Mouse (Mus musculus): ENCODE data around the gene Grap. TPM values are rescaled to one million over a fixed set of nuclear protein-coding genes. Genes with fewer than 3 reads are reported as not detected.

Grap gene
- polyA plus RNA-seq, 1 experiment from 2014 or later, result 13.9 TPM

GRCm38 (mm10) chr11:61644576-61645326 is 8.3 kb upstream of the Grap start:
- 56% methylated on average over 11 of the region's 11 CpGs for WGBS
- H3K27me3 ChIP-seq (ENCODE audit: control insufficient read depth, insufficient read depth, low read length), result no peaks in the 10 kb centered on the region
- H3K27ac ChIP-seq (ENCODE audit: low read length), result peak overlapping the region; percentile 26; the same call in 1 of the 2 replicates
- H3K4me2 ChIP-seq (ENCODE audit: low read depth, low read length), result no peak overlapping the region
- ATAC-seq (replicated peaks; ENCODE audit: extremely low read depth, insufficient read depth, low FRiP score), result peak; percentile 50; the same call in 1 of the 2 replicates
- peaks cover 6% of the 10 kb centered on the region for H3K4me1 ChIP-seq (ENCODE audit: control insufficient read depth, insufficient read depth, low read length)
- H3K4me3 ChIP-seq (ENCODE audit: low read length), result no peak overlapping the region
- no peaks in the 10 kb centered on the region for H3K9me3 ChIP-seq (replicated peaks; ENCODE audit: control insufficient read depth, low read length)
- H3K36me3 ChIP-seq (ENCODE audit: control insufficient read depth, insufficient read depth), result no peaks in the 10 kb centered on the region
- no peak overlapping the region for H3K9ac ChIP-seq (ENCODE audit: low read length)

DNA sequence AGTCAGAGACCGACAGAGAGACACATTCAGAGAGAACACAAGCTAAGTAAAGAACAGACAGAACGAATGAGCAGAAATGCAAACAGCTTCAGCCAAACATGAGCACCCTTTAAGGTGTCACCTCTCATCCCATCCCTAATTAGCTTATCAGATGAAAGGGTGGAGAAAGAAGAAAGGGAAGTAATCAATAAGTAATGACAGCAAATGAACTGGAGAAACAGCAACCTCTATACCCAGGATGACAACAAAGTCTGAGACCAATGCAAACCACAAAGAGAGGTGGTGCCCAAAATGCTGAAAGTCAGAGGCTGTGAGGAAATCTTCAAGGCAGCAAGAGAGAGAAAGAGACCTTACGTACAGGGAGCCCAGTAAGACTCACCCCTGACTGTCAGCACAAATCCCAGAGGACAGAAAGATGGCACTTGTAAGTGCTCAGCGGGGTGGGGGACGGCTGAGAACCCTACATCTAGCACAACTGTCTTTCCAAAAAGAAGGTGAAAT is 7.7 kb upstream of the Grap start:
- H3K9ac ChIP-seq (ENCODE audit: low read length), result no peak overlapping the region
- ATAC-seq (replicated peaks; ENCODE audit: extremely low read depth, insufficient read depth, low FRiP score), result no peak
- no peak overlapping the region for H3K27ac ChIP-seq (ENCODE audit: low read length)
- peaks cover 6% of the 10 kb centered on the region for H3K4me1 ChIP-seq (ENCODE audit: control insufficient read depth, insufficient read depth, low read length)
- no peaks in the 10 kb centered on the region for H3K9me3 ChIP-seq (replicated peaks; ENCODE audit: control insufficient read depth, low read length)
- H3K4me3 ChIP-seq (ENCODE audit: low read length), result no peak overlapping the region
- H3K27me3 ChIP-seq (ENCODE audit: control insufficient read depth, insufficient read depth, low read length), result no peaks in the 10 kb centered on the region
- WGBS, result 78% methylated on average over 5 of the region's 5 CpGs
- H3K4me2 ChIP-seq (ENCODE audit: low read depth, low read length), result no peak overlapping the region
- no peaks in the 10 kb centered on the region for H3K36me3 ChIP-seq (ENCODE audit: control insufficient read depth, insufficient read depth)

GRCm38 (mm10) chr11:61646499-61647039 is 6.5 kb upstream of the Grap start:
- no peak overlapping the region for H3K4me2 ChIP-seq (ENCODE audit: low read depth, low read length)
- 73% methylated on average over 2 of the region's 2 CpGs for WGBS

GRCm38 (mm10) chr11:61647110-61647910 is 5.8 kb upstream of the Grap start:
- H3K4me1 ChIP-seq (ENCODE audit: control insufficient read depth, insufficient read depth, low read length), result peaks cover 6% of the 10 kb centered on the region
- no peak overlapping the region for H3K4me3 ChIP-seq (ENCODE audit: low read length)
- no peak for ATAC-seq (replicated peaks; ENCODE audit: extremely low read depth, insufficient read depth, low FRiP score)
- H3K36me3 ChIP-seq (ENCODE audit: control insufficient read depth, insufficient read depth), result no peaks in the 10 kb centered on the region
- H3K9me3 ChIP-seq (replicated peaks; ENCODE audit: control insufficient read depth, low read length), result no peaks in the 10 kb centered on the region
- H3K9ac ChIP-seq (ENCODE audit: low read length), result no peak overlapping the region
- no peak overlapping the region for H3K4me2 ChIP-seq (ENCODE audit: low read depth, low read length)
- WGBS, result 66% methylated on average over 10 of the region's 10 CpGs
- H3K27ac ChIP-seq (ENCODE audit: low read length), result no peak overlapping the region
- no peaks in the 10 kb centered on the region for H3K27me3 ChIP-seq (ENCODE audit: control insufficient read depth, insufficient read depth, low read length)

More at GRCm38 (mm10) chr11:61646499-61647039, 6.5 kb upstream of the Grap start:
- no peak overlapping the region for H3K27ac ChIP-seq (ENCODE audit: low read length)
- peaks cover 6% of the 10 kb centered on the region for H3K4me1 ChIP-seq (ENCODE audit: control insufficient read depth, insufficient read depth, low read length)
- H3K9ac ChIP-seq (ENCODE audit: low read length), result no peak overlapping the region
- no peaks in the 10 kb centered on the region for H3K27me3 ChIP-seq (ENCODE audit: control insufficient read depth, insufficient read depth, low read length)
- H3K9me3 ChIP-seq (replicated peaks; ENCODE audit: control insufficient read depth, low read length), result no peaks in the 10 kb centered on the region
- H3K4me3 ChIP-seq (ENCODE audit: low read length), result no peak overlapping the region
- no peak for ATAC-seq (replicated peaks; ENCODE audit: extremely low read depth, insufficient read depth, low FRiP score)
- no peaks in the 10 kb centered on the region for H3K36me3 ChIP-seq (ENCODE audit: control insufficient read depth, insufficient read depth)

DNA sequence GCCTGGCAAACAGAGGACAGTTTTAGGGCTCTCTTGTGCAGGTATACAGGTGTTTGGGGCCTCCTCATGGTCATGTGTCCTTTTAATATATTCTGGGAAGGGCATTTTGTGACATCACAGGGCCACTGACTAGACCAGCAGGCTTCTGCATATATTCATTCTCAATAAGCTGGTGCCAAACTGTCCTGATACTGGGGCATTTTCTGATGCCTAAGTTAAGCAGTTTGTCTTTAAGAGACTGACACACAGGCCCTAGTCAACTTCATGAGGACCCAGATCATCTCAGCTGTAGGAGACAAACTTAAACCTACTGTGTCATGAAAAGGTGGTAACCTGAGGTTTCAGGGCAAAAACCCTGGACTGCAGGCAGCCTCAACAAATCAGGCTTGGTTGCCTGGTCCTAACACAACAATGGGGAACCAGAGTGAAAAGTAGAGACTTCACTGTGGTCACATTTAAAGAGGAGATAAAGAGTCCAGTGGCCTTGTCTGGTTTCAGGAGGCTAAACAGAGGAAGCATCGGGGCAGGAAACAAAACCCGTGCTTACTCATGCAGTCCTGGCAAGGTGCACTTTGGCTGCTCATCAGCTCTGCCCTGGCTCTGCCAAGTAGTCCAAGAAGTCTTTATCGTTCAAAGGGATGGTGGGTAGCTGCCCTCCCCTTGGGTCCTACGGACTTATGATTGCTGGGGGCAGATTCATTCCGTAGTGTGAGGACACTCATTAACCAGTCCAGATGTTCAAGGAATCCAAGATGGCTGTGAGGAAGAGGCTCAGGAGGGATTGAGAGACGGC is 4.9 kb upstream of the Grap start:
- no peak for ATAC-seq (replicated peaks; ENCODE audit: extremely low read depth, insufficient read depth, low FRiP score)
- no peak overlapping the region for H3K4me2 ChIP-seq (ENCODE audit: low read depth, low read length)
- no peaks in the 10 kb centered on the region for H3K36me3 ChIP-seq (ENCODE audit: control insufficient read depth, insufficient read depth)
- no peaks in the 10 kb centered on the region for H3K27me3 ChIP-seq (ENCODE audit: control insufficient read depth, insufficient read depth, low read length)
- H3K4me3 ChIP-seq (ENCODE audit: low read length), result no peak overlapping the region
- H3K9me3 ChIP-seq (replicated peaks; ENCODE audit: control insufficient read depth, low read length), result no peaks in the 10 kb centered on the region
- no peak overlapping the region for H3K9ac ChIP-seq (ENCODE audit: low read length)
- H3K27ac ChIP-seq (ENCODE audit: low read length), result no peak overlapping the region
- H3K4me1 ChIP-seq (ENCODE audit: control insufficient read depth, insufficient read depth, low read length), result peaks cover 6% of the 10 kb centered on the region
- 58% methylated on average over 6 of the region's 6 CpGs for WGBS

DNA sequence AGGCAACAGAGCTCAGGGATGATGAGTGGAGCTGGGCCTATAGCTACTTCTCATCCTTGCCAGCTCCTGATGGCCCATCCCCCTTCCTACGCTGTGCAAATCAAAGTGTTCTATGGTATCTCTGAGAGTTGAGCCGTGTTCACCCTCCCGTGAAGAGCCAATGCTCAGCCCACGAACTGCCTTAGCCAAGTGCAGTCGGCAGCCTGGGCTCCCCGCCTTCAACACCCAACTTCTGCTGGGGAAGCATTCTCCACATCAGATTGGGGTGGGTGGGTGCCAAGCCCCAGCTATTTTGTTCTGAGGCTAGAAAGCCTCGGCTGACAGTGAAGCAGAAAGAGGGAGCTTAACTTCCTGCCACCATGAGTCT is 4.3 kb upstream of the Grap start:
- Histone ChIP-seq H3K36me3 (ENCODE audit: control insufficient read depth, insufficient read depth) (no peaks in the 10 kb centered on the region), H3K27me3 (ENCODE audit: control insufficient read depth, insufficient read depth, low read length) (no peaks in the 10 kb centered on the region), H3K9me3 (replicated peaks; ENCODE audit: control insufficient read depth, low read length) (no peaks in the 10 kb centered on the region), H3K4me2 (ENCODE audit: low read depth, low read length) (no peak overlapping the region), H3K4me3 (ENCODE audit: low read length) (no peak overlapping the region), H3K4me1 (ENCODE audit: control insufficient read depth, insufficient read depth, low read length) (peaks cover 6% of the 10 kb centered on the region), H3K9ac (ENCODE audit: low read length) (no peak overlapping the region), H3K27ac (ENCODE audit: low read length) (no peak overlapping the region)
- no peak for ATAC-seq (replicated peaks; ENCODE audit: extremely low read depth, insufficient read depth, low FRiP score)
- WGBS, result 66% methylated on average over 7 of the region's 7 CpGs

DNA sequence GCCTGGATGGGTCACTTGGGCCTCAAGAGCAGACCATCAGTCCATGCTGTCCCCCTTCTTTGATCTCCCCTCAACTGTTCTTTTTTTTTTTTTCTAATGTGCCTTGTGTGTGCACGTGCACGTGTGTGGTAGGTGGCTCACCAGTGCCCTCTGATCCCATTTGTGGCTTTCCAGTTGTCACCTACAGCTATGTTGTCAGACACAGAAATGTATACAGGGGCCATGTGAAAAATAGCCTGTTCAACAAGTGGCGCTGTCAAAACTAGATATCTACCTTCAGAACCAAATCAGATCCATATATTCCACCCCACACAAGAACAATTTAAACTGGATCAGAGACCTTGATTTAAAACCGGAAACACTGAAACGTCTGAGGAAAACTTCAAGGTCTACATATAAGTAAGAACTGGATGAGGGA is 3.9 kb upstream of the Grap start:
- ATAC-seq (replicated peaks; ENCODE audit: extremely low read depth, insufficient read depth, low FRiP score), result no peak
- Histone ChIP-seq H3K27ac (ENCODE audit: low read length) (no peak overlapping the region), H3K9me3 (replicated peaks; ENCODE audit: control insufficient read depth, low read length) (no peaks in the 10 kb centered on the region), H3K27me3 (ENCODE audit: control insufficient read depth, insufficient read depth, low read length) (no peaks in the 10 kb centered on the region), H3K9ac (ENCODE audit: low read length) (no peak overlapping the region), H3K4me2 (ENCODE audit: low read depth, low read length) (no peak overlapping the region), H3K36me3 (ENCODE audit: control insufficient read depth, insufficient read depth) (no peaks in the 10 kb centered on the region), H3K4me1 (ENCODE audit: control insufficient read depth, insufficient read depth, low read length) (peaks cover 6% of the 10 kb centered on the region), H3K4me3 (ENCODE audit: low read length) (no peak overlapping the region)
- 89% methylated on average over 5 of the region's 5 CpGs for WGBS

- Histone ChIP-seq H3K9ac (ENCODE audit: low read length) (no peak overlapping the region), H3K27ac (ENCODE audit: low read length) (no peak overlapping the region), H3K4me3 (ENCODE audit: low read length) (no peak overlapping the region), H3K36me3 (ENCODE audit: control insufficient read depth, insufficient read depth) (no peaks in the 10 kb centered on the region), H3K4me2 (ENCODE audit: low read depth, low read length) (no peak overlapping the region), H3K27me3 (ENCODE audit: control insufficient read depth, insufficient read depth, low read length) (no peaks in the 10 kb centered on the region), H3K9me3 (replicated peaks; ENCODE audit: control insufficient read depth, low read length) (no peaks in the 10 kb centered on the region), H3K4me1 (ENCODE audit: control insufficient read depth, insufficient read depth, low read length) (peaks cover 1% of the 10 kb centered on the region)
- WGBS, result 84% methylated on average over 4 of the region's 4 CpGs
- no peak for ATAC-seq (replicated peaks; ENCODE audit: extremely low read depth, insufficient read depth, low FRiP score)
These were observed 3.4 kb upstream of the Grap start for GRCm38 (mm10) chr11:61649626-61650025.
